In the genomic region with DNA sequence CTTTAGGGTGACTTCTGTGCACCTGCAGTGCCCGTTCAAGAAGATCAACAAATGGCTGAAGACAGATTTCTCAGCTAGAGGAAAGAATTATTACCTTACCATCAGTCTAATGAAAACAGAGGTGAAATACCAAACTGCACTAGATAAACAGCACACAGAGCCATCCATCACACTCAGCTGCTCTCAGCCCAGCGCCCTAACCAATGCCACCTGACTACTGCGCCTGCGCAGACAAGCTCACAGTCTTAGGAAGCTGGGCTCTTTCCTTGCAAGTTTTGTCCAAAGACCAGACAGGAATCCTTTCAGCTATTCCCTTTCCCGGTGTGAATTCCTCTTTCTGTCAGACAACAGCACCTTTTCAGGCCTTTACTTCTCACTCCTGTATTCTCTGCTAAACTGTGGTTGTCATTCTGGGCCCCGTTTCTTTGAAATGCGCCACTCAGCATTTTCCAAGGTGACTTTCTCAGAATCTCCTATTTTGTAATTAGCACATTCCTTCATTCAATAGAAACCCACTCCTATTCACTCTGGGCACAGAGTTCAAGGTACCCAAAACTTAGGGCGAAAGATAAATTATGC, we compare ENCODE assay signal across 19 mouse cellular contexts.
A peak's percentile ranks its signal among the peaks of the same experiment; 100 is the strongest.
DNase-seq lines count a peak whose midpoint lies in the region; ATAC-seq and TF ChIP-seq lines count a peak whose summit lies in the region.
"Had no signal": no experiment of that assay in that cellular context is flagged by ENCODE, and none has a peak within 500 bp of the region (broad histone marks: within the 10 kb centered on the region; RNA-seq: fewer than 3 reads in every experiment).

No protein-coding gene starts in this region.

- no peak overlapping the region for H3K27ac ChIP-seq in kidney, adult 2 months (ENCODE audit: insufficient read depth, low read depth, low read length)
- no peak overlapping the region for H3K27ac ChIP-seq in kidney, embryonic 16.5 days (ENCODE audit: low read length)
- H3K27ac ChIP-seq in ES-E14 (ENCODE audit: insufficient read depth, low read depth, low read length, poor library complexity, severe bottlenecking): no peak overlapping the region
- no peak overlapping the region for H3K27ac ChIP-seq in limb, embryonic 10.5 days
- H3K27ac ChIP-seq in liver, embryonic 11.5 days (ENCODE audit: low read depth, low read length): no peak overlapping the region
- H3K27ac ChIP-seq: heart, embryonic 15.5 days; hindbrain, embryonic 13.5 days had no signal

- no peak for ATAC-seq in kidney, embryonic 16.5 days (ENCODE audit: low FRiP score, low TSS enrichment)
- no peak for ATAC-seq in liver, embryonic 11.5 days (replicated peaks; ENCODE audit: low FRiP score)
- ATAC-seq: CD4-positive, CD25-positive, alpha-beta regulatory T cell, adult 4 months had no signal

- no peak for TF ChIP-seq POLR2A in kidney, adult 2 months (IDR thresholded peaks at IDR 0.05; ENCODE audit: low read depth, low read length)

- no peaks in the 10 kb centered on the region for H3K9me3 ChIP-seq in kidney, embryonic 16.5 days (ENCODE audit: low read length)
- no peaks in the 10 kb centered on the region for H3K9me3 ChIP-seq in ES-E14 (ENCODE audit: control insufficient read depth, insufficient read depth, low read depth, low read length)
- H3K9me3 ChIP-seq in limb, embryonic 10.5 days (replicated peaks): no peaks in the 10 kb centered on the region
- no peaks in the 10 kb centered on the region for H3K9me3 ChIP-seq in liver, embryonic 11.5 days (ENCODE audit: control insufficient read depth, low read length)
- H3K9me3 ChIP-seq: G1E; heart, embryonic 15.5 days; hindbrain, embryonic 13.5 days had no signal

- no peaks in the 10 kb centered on the region for H3K4me1 ChIP-seq in kidney, adult 2 months (ENCODE audit: control insufficient read depth, insufficient read depth, low read length)
- peaks cover 7% of the 10 kb centered on the region for H3K4me1 ChIP-seq in kidney, embryonic 16.5 days (ENCODE audit: insufficient read depth, low read length)
- peaks cover 0 to 2% of the 10 kb centered on the region in 2 experiments; a peak in 1 of 4 replicates for H3K4me1 ChIP-seq in ES-E14 (ENCODE audit: control insufficient read depth in 2 of 2, insufficient read depth in 2 of 2, low read length in 2 of 2, poor library complexity in 1 of 2)
- H3K4me1 ChIP-seq in limb, embryonic 10.5 days: peaks cover 13% of the 10 kb centered on the region
- no peaks in the 10 kb centered on the region for H3K4me1 ChIP-seq in liver, embryonic 11.5 days (replicated peaks; ENCODE audit: control insufficient read depth, insufficient read depth, low read length)

- H3K4me2 ChIP-seq in kidney, embryonic 16.5 days (replicated peaks; ENCODE audit: low read depth, low read length): no peak overlapping the region
- H3K4me2 ChIP-seq in liver, embryonic 11.5 days: no peak overlapping the region
- H3K4me2 ChIP-seq: heart, embryonic 15.5 days; hindbrain, embryonic 13.5 days; midbrain, embryonic 11.5 days had no signal

- no peak overlapping the region for H3K9ac ChIP-seq in kidney, embryonic 16.5 days (replicated peaks; ENCODE audit: low read length)
- no peak overlapping the region for H3K9ac ChIP-seq in ES-E14 (ENCODE audit: insufficient read depth, low read depth, low read length, poor library complexity, severe bottlenecking)
- H3K9ac ChIP-seq in liver, embryonic 11.5 days (ENCODE audit: low read depth, low read length): no peak overlapping the region
- H3K9ac ChIP-seq: heart, embryonic 15.5 days; hindbrain, embryonic 13.5 days had no signal

- WGBS in kidney, adult 2 months: 57% methylated on average over 8 of the region's 8 CpGs
- 57% methylated on average over 8 of the region's 8 CpGs for WGBS in kidney, embryonic 16.5 days
- 66% methylated on average over 8 of the region's 8 CpGs for WGBS in limb, embryonic 10.5 days
- 77% methylated on average over 8 of the region's 8 CpGs for WGBS in liver, embryonic 11.5 days

- peak; percentile 20 for DNase-seq in kidney, adult 2 months
- no peak for DNase-seq in ES-E14 (ENCODE audit: low read depth, low spot score)
- peak; percentile 50 for DNase-seq in embryo, embryonic 11 days
- DNase-seq in limb, embryonic 10.5 days (ENCODE audit: low spot score): peak; percentile 46
- no peak for DNase-seq in spleen, adult 18-20 months
- no peak for DNase-seq in liver, embryonic 11.5 days (ENCODE audit: low spot score)
- DNase-seq: adrenal gland, postnatal 14 days; cerebellum, adult 2 months; cerebellum, postnatal 25 days; gastrocnemius, postnatal 36 days; heart, postnatal 36 days; layer of hippocampus, adult 9-11 months; liver had no signal

- H3K4me3 ChIP-seq in kidney, adult 2 months (ENCODE audit: insufficient read depth, low read depth, low read length): no peak overlapping the region
- H3K4me3 ChIP-seq in kidney, embryonic 16.5 days (ENCODE audit: low read length): no peak overlapping the region
- H3K4me3 ChIP-seq in ES-E14 (ENCODE audit: insufficient read depth in 1 of 2, low read depth in 1 of 2, low read length in 2 of 2, poor library complexity in 1 of 2, severe bottlenecking in 1 of 2): no peak overlapping the region
- no peak overlapping the region for H3K4me3 ChIP-seq in limb, embryonic 10.5 days
- no peak overlapping the region for H3K4me3 ChIP-seq in liver, embryonic 11.5 days (ENCODE audit: low read depth, low read length)
- H3K4me3 ChIP-seq: heart, embryonic 15.5 days; hindbrain, embryonic 13.5 days had no signal

- no peaks in the 10 kb centered on the region for H3K27me3 ChIP-seq in kidney, adult 2 months (replicated peaks; ENCODE audit: control insufficient read depth, insufficient read depth, low read length)
- no peaks in the 10 kb centered on the region for H3K27me3 ChIP-seq in kidney, embryonic 16.5 days (ENCODE audit: insufficient read depth, low read length)
- no peaks in the 10 kb centered on the region for H3K27me3 ChIP-seq in limb, embryonic 10.5 days (ENCODE audit: low read depth, poor library complexity, severe bottlenecking)
- no peaks in the 10 kb centered on the region for H3K27me3 ChIP-seq in liver, embryonic 11.5 days (replicated peaks; ENCODE audit: control insufficient read depth, insufficient read depth, low read length)
- H3K27me3 ChIP-seq: heart, embryonic 15.5 days; hindbrain, embryonic 13.5 days had no signal

- TF ChIP-seq CTCF in kidney, adult 2 months (conservative IDR thresholded peaks at IDR 0.05; ENCODE audit: insufficient read depth, insufficient read length, low read depth, low read length): no peak

- no peaks in the 10 kb centered on the region for H3K36me3 ChIP-seq in kidney, adult 2 months (ENCODE audit: control insufficient read depth, insufficient read depth, low read length)
- H3K36me3 ChIP-seq in kidney, embryonic 16.5 days (ENCODE audit: insufficient read depth, low read length): no peaks in the 10 kb centered on the region
- no peaks in the 10 kb centered on the region for H3K36me3 ChIP-seq in ES-E14 (ENCODE audit: control insufficient read depth, insufficient read depth, low read length, poor library complexity, severe bottlenecking)
- H3K36me3 ChIP-seq in limb, embryonic 10.5 days: no peaks in the 10 kb centered on the region
- H3K36me3 ChIP-seq in liver, embryonic 11.5 days (ENCODE audit: control insufficient read depth, insufficient read depth, low read length): no peaks in the 10 kb centered on the region
- H3K36me3 ChIP-seq: G1E; heart, embryonic 15.5 days; hindbrain, embryonic 13.5 days had no signal

- in situ Hi-C loops in ES-E14 (cut with MboI; ENCODE audit: low sequenced_read_pairs in 2 of 2, unreplicated experiment in 2 of 2): no loop called here

TF ChIP-seq in ES-E14, 5 proteins besides CTCF, POLR2A, EP300 and RAD21:
- TF ChIP-seq ZC3H11A (IDR thresholded peaks at IDR 0.05; ENCODE audit: borderline replicate concordance, low read depth, low read length) (no peak), MAFK (IDR thresholded peaks at IDR 0.05; ENCODE audit: insufficient read depth, low read depth, low read length) (peak; percentile 91)

Comparison
In these comparisons a context has a peak if more than half of its experiments do, and no peak if none do; other contexts are left out.
1. DNase-seq: peak in kidney, adult 2 months (single experiment), embryo, embryonic 11 days (single experiment) and limb, embryonic 10.5 days (single experiment); none in ES-E14 (single experiment), spleen, adult 18-20 months (0 of 2) and liver, embryonic 11.5 days (single experiment).